Mouse (Mus musculus): ENCODE data around the gene Smap2. TPM values are rescaled to one million over a fixed set of nuclear protein-coding genes. Genes with fewer than 3 reads are reported as not detected.
"Not testable (repeated sequence)": the region's sequence is repeated elsewhere in the genome, so short reads cannot be mapped to it uniquely, and the experiment has no call there.

Gene Smap2
- polyA plus RNA-seq (2015; fragmentation: Nextera tagmentation; extraction: Ambion mirVana), result 15.9 and 17.6 TPM in 2 replicates

- H3K36me3 ChIP-seq (replicated peaks), result no peaks in the 10 kb centered on the region
- 0 out of 2 replicates have a peak, but pooled peaks cover 4% of the 10 kb centered on the region for H3K27me3 ChIP-seq
- H3K4me1 ChIP-seq (replicated peaks), result peaks cover 63% of the 10 kb centered on the region
- H3K9ac ChIP-seq, result peak within 1 kb of the TSS; percentile 98
- no peaks in the 10 kb centered on the region for H3K9me3 ChIP-seq (replicated peaks)
- peak within 1 kb of the TSS; percentile 87 for H3K4me2 ChIP-seq
- peak within 1 kb of the TSS; percentile 96 for H3K4me3 ChIP-seq (replicated peaks)
- under 1% methylated on average over 48 of the region's 48 CpGs for WGBS (ENCODE audit: insufficient replicate concordance)
- peak; percentile 88 for ATAC-seq (ENCODE audit: insufficient read depth)
- peak within 1 kb of the TSS; percentile 92 for H3K27ac ChIP-seq (replicated peaks)
Observed at GRCm38 (mm10) chr4:121016928-121017657, at the start of gene Smap2. Gene Smap2, minus strand, starts transcription at chr4:121017247.

- H3K27me3 ChIP-seq, result no peaks in the 10 kb centered on the region
- no peaks in the 10 kb centered on the region for H3K4me1 ChIP-seq (replicated peaks)
- WGBS (ENCODE audit: insufficient replicate concordance), result 59% methylated on average over 2 of the region's 2 CpGs
- H3K9ac ChIP-seq, result no peak overlapping the region
- H3K27ac ChIP-seq (replicated peaks), result no peak overlapping the region
- no peak for ATAC-seq (ENCODE audit: insufficient read depth)
- peaks cover 45% of the 10 kb centered on the region for H3K36me3 ChIP-seq (replicated peaks)
- H3K4me2 ChIP-seq, result no peak overlapping the region
- no peaks in the 10 kb centered on the region for H3K9me3 ChIP-seq (replicated peaks)
- no peak overlapping the region for H3K4me3 ChIP-seq (replicated peaks)
Observed at GRCm38 (mm10) chr4:121065336-121065735, 48.3 kb upstream of the Smap2 start.

- peaks cover 33% of the 10 kb centered on the region for H3K36me3 ChIP-seq (replicated peaks)
- not testable (repeated sequence) for H3K4me1 ChIP-seq (replicated peaks); ATAC-seq (ENCODE audit: insufficient read depth); H3K4me2 ChIP-seq; H3K9ac ChIP-seq; H3K27ac ChIP-seq (replicated peaks); H3K27me3 ChIP-seq; H3K4me3 ChIP-seq (replicated peaks); H3K9me3 ChIP-seq (replicated peaks)
- WGBS (ENCODE audit: insufficient replicate concordance), result 70% methylated on average over 10 of the region's 10 CpGs
Observed at GRCm38 (mm10) chr4:121059218-121059617, 42.2 kb upstream of the Smap2 start.

DNA sequence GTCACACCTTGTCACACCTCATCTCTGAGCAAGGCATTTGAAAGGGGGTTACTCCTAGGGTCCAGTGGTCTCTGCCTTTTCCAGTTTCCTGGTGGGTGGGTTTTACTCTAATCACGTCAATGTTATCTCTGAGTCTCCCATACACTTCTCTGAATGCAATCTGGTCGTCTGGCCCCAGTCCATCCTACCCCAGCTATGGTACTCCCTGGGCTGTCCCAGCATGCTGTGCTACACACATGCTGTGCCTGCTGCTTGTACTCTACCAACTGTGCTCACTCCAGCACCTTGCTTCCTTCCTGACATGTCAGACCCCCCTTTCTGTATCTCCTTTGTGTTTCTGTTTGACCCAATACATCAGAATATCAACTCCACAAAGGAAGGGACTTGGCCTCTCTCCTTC lies 40.0 kb upstream of the Smap2 start:
- Histone ChIP-seq H3K27me3 (peaks cover 28% of the 10 kb centered on the region), H3K4me3 (replicated peaks) (no peak overlapping the region), H3K4me2 (no peak overlapping the region), H3K9me3 (replicated peaks) (no peaks in the 10 kb centered on the region), H3K36me3 (replicated peaks) (peaks cover 22% of the 10 kb centered on the region), H3K4me1 (replicated peaks) (no peaks in the 10 kb centered on the region), H3K27ac (replicated peaks) (no peak overlapping the region), H3K9ac (no peak overlapping the region)
- WGBS (ENCODE audit: insufficient replicate concordance), result 47% methylated on average over 2 of the region's 2 CpGs
- ATAC-seq (ENCODE audit: insufficient read depth), result no peak

DNA sequence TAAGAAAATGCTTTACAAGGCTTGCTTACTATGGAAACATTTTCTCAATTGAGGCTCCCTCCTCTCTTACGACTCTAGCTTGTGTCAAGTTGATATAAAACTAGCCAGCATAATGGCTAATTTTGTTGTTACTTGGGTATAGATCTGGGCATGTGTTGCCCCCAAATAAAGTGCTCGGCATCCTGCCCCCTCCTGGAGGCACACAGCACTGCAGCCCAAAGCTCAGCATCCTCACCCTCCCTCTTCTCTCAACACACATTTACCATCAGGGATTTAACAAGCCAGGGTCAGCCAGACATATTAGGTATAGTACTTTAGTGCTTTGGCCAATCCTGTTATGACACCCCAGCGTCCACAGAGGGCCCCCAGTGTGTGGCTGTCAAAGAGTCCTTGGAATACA lies 39.3 kb upstream of the Smap2 start:
- Histone ChIP-seq H3K4me1 (replicated peaks) (no peaks in the 10 kb centered on the region), H3K9ac (no peak overlapping the region), H3K4me2 (no peak overlapping the region), H3K9me3 (replicated peaks) (no peaks in the 10 kb centered on the region), H3K27ac (replicated peaks) (no peak overlapping the region), H3K36me3 (replicated peaks) (peaks cover 19% of the 10 kb centered on the region), H3K27me3 (peaks cover 35% of the 10 kb centered on the region), H3K4me3 (replicated peaks) (no peak overlapping the region)
- 33% methylated on average over 3 of the region's 3 CpGs for WGBS (ENCODE audit: insufficient replicate concordance)
- ATAC-seq (ENCODE audit: insufficient read depth), result no peak

DNA sequence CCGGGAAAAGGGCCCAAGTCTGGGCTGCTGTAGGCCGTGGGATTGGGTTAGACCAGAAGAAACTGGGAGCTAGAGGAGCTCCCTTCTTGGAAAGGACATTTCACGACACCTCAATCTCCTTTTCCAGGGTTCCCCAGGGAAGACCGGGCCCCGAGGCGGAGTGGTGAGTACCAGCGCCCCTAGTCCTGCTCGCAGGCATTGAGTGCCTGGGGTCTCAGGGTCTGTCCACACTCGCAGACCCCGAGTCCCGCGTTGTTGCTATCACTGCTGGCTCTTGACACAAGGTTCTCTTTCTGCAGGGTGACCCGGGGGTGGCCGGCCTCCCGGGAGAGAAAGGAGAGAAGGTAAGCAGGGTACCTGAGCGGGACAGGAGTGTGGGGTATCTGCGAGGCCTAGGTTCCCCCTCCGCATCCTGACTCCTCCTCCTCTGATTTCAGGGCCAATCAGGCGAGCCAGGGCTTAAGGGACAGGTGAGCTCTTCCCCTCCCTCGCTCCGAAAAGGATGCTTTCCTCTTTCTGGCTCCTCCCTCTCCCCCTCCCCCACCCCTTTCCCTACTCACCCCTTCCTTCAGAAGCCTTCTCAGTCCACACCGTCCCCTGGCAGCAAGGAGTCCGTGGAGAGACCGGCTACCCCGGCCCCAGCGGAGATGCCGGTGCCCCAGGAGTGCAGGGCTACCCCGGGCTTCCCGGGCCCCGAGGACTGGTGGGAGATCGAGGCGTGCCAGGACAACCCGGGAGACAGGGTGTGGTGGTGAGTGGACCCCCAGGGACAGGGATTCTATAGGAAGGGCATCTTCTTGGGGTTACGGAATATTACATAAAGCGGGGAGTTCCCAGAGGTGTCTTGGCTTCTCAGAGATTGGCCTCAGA lies 35.6 kb upstream of the Smap2 start:
- H3K27me3 ChIP-seq, result peaks cover 39% of the 10 kb centered on the region
- no peak overlapping the region for H3K27ac ChIP-seq (replicated peaks)
- H3K9ac ChIP-seq, result no peak overlapping the region
- no peaks in the 10 kb centered on the region for H3K36me3 ChIP-seq (replicated peaks)
- H3K4me1 ChIP-seq (replicated peaks), result no peaks in the 10 kb centered on the region
- 17% methylated on average over 35 of the region's 35 CpGs for WGBS (ENCODE audit: insufficient replicate concordance)
- no peak overlapping the region for H3K4me2 ChIP-seq
- no peak overlapping the region for H3K4me3 ChIP-seq (replicated peaks)
- no peaks in the 10 kb centered on the region for H3K9me3 ChIP-seq (replicated peaks)
- no peak for ATAC-seq (ENCODE audit: insufficient read depth)

GRCm38 (mm10) chr4:121051863-121052262 lies 34.8 kb upstream of the Smap2 start:
- H3K36me3 ChIP-seq (replicated peaks), result no peaks in the 10 kb centered on the region
- peaks cover 39% of the 10 kb centered on the region for H3K27me3 ChIP-seq
- no peaks in the 10 kb centered on the region for H3K4me1 ChIP-seq (replicated peaks)
- no peak overlapping the region for H3K9ac ChIP-seq
- WGBS (ENCODE audit: insufficient replicate concordance), result 29% methylated on average over 4 of the region's 4 CpGs
- ATAC-seq (ENCODE audit: insufficient read depth), result no peak
- H3K9me3 ChIP-seq (replicated peaks), result no peaks in the 10 kb centered on the region
- H3K4me2 ChIP-seq, result no peak overlapping the region
- H3K27ac ChIP-seq (replicated peaks), result no peak overlapping the region
- H3K4me3 ChIP-seq (replicated peaks), result no peak overlapping the region

DNA sequence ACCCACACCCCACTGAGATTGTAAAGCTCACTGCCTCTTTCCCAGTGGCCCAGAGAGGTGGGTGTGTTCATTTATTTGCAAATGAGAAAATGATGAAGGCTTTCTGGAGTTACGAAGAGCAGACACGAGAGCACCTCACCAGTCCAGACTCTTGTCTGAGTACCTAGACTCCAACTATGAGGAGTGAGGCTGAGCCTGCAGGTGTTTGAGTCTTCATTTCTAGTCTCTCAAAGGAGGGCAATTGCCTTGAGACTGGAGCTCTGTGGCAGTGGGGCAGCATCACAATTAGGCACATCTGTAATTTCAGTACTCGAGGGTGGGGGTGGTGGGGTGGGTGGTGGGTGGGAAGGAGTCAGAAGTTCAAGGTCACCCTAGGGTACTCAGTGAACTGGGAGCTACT lies 25.9 kb upstream of the Smap2 start:
- 67% methylated on average over 3 of the region's 3 CpGs for WGBS (ENCODE audit: insufficient replicate concordance)
- Histone ChIP-seq H3K4me3 (replicated peaks) (no peak overlapping the region), H3K4me1 (replicated peaks) (0 out of 2 replicates have a peak, but pooled peaks cover 5% of the 10 kb centered on the region), H3K27me3 (peaks cover 36% of the 10 kb centered on the region), H3K4me2 (no peak overlapping the region), H3K9me3 (replicated peaks) (no peaks in the 10 kb centered on the region), H3K9ac (no peak overlapping the region), H3K27ac (replicated peaks) (no peak overlapping the region), H3K36me3 (replicated peaks) (no peaks in the 10 kb centered on the region)
- ATAC-seq (ENCODE audit: insufficient read depth), result no peak

DNA sequence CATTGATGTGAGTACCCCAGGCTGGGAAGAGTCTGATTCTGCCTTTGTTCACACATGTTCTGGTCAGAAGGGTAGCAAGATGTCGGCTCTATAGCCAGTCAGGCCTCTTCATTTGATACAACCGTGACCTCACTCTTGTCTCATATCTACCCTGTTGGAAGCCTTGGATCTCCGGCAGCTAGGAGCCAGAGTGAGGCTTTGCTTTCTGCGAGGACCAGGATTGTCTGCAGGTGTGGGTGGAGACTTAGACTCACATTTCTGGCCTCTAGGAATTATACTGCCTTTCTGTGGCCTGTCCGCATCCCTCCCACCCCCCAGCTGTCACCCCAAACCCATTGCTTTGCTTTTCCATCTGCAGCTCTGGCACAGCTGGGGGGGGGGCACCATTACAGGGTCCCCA lies 25.4 kb upstream of the Smap2 start:
- no peak overlapping the region for H3K4me2 ChIP-seq
- H3K36me3 ChIP-seq (replicated peaks), result no peaks in the 10 kb centered on the region
- 65% methylated on average over 5 of the region's 5 CpGs for WGBS (ENCODE audit: insufficient replicate concordance)
- no peaks in the 10 kb centered on the region for H3K9me3 ChIP-seq (replicated peaks)
- no peak overlapping the region for H3K4me3 ChIP-seq (replicated peaks)
- no peak overlapping the region for H3K27ac ChIP-seq (replicated peaks)
- ATAC-seq (ENCODE audit: insufficient read depth), result no peak
- peaks cover 40% of the 10 kb centered on the region for H3K27me3 ChIP-seq
- 0 out of 2 replicates have a peak, but pooled peaks cover 5% of the 10 kb centered on the region for H3K4me1 ChIP-seq (replicated peaks)
- H3K9ac ChIP-seq, result no peak overlapping the region

GRCm38 (mm10) chr4:121040897-121041671 lies 24.0 kb upstream of the Smap2 start:
- Histone ChIP-seq H3K36me3 (replicated peaks) (no peaks in the 10 kb centered on the region), H3K4me2 (no peak overlapping the region), H3K4me1 (replicated peaks) (0 out of 2 replicates have a peak, but pooled peaks cover 5% of the 10 kb centered on the region), H3K9ac (no peak overlapping the region), H3K4me3 (replicated peaks) (no peak overlapping the region), H3K27me3 (peaks cover 40% of the 10 kb centered on the region), H3K27ac (replicated peaks) (no peak overlapping the region), H3K9me3 (replicated peaks) (no peaks in the 10 kb centered on the region)
- WGBS (ENCODE audit: insufficient replicate concordance), result 20% methylated on average over 18 of the region's 18 CpGs
- ATAC-seq (ENCODE audit: insufficient read depth), result no peak

All from liver, embryonic 15.5 days (tissue).